Mouse (Mus musculus): ENCODE measurements around the gene Xpo5.
A peak's percentile ranks its signal among the peaks of the same experiment; 100 is the strongest.

Gene Xpo5

DNA sequence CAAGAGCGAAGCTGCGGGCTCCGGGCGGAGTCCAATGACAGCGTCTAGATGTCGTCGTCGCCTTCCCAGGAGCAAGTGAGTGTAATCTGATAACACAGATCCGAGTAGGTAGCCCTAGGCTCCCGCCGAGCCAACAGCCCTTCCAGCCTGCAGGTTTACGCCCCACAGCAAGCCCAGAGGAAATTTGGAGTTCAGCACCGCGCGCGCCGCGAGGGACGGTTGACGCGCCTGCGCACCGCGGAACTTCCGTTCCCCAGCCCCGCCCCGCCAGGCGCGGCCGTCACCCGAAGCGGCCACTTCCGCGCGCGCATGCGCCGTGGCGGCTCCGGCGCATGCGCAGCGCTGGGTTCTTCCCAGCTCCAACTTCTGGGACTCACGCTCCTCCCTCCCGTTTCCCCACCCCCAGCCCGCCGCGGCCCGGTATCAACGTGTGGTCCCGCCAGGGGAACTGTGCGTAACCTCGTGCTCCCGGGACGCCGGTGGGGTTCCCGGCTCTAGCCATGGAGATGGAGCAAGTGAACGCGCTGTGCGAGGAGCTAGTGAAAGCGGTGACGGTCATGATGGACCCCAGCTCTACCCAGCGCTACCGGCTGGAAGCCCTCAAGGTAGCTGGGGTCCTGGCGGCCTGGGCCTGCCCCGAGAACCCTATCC is at the start of gene Xpo5, which contains the start of gene Polh:
Gene Xpo5 (plus strand): TSS at position 362 of the 651 bp plus-strand sequence.
Gene Polh (minus strand): TSS at position 225 of the 651 bp plus-strand sequence.
- peak; percentile 92 for DNase-seq

- DNase-seq = peak; percentile 86
These were observed 49.5 kb upstream of the Xpo5 start, which contains the start of gene Mad2l1bp for GRCm38 (mm10) chr17:46152847-46153782. TSS of gene Mad2l1bp (minus strand) at chr17:46153553.

- DNase-seq = no peak
These were observed 48.2 kb upstream of the Xpo5 start for GRCm38 (mm10) chr17:46154336-46154735.

DNA sequence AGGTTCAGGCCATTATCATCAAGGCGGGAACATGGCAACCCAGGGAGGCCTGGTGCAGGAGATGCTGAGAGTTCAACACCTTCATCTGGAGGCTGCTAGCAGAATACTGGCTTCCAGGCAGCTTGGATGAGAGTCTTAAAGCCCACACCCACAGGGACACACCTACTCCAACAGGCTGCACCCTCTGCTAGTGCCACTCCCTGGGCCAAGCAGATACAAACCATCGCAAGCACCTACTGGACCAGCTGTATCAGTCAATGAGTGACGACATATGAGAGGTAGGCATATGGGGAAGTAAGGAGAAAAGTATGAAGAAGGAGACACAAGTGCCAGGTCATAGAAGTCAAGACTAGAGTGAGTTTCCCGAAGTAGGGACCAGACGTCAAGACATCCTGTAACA is 45.9 kb upstream of the Xpo5 start:
- no peak for DNase-seq

DNA sequence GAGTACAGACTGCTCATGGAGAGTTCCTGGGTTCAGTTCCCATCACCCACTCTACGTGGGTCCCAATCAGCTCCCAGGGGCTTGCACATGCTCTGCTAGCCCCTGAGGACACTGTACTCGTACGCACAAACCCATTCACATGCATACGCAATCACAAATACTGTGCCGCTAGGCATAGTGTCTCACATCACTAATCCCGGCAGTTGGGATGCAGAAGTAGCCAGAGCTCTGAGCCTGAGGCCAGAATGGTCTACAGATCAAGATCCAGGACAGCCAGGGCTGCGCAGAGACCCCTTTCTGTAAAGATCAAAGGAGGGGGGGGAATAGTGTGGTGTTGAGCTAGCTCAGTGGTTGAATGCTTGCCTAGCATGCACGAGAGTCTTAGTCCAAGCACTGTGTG is 45.5 kb upstream of the Xpo5 start:
- DNase-seq = no peak

DNA sequence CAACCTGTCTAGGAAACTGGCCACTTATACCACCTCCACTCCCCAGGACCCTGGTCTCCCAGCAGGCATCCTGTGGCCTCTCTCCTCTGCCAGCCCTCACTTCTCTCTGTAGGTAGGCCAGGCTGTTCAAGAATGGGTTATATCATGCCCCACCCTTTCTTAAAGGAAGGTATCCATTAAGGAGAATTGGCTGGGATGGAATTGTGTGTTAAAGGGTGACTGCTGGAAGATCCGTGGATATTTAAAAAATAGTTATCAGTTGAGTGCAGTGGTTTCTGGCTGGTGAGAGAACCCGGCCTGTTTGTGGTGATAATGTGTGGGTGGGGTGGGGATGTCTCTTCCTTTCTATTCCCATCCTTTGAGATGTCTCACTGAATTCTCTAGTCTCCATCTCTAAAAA is 43.3 kb upstream of the Xpo5 start:
- no peak for DNase-seq

GRCm38 (mm10) chr17:46160090-46160662 is 42.4 kb upstream of the Xpo5 start:
- peak; percentile 85 for DNase-seq

GRCm38 (mm10) chr17:46160686-46161085 is 41.9 kb upstream of the Xpo5 start, which contains the start of gene Gtpbp2:
TSS of gene Gtpbp2 (plus strand) at chr17:46161032.
- DNase-seq = peak; percentile 95

- DNase-seq = no peak
These were observed 41.4 kb upstream of the Xpo5 start for GRCm38 (mm10) chr17:46161179-46161578.

DNA sequence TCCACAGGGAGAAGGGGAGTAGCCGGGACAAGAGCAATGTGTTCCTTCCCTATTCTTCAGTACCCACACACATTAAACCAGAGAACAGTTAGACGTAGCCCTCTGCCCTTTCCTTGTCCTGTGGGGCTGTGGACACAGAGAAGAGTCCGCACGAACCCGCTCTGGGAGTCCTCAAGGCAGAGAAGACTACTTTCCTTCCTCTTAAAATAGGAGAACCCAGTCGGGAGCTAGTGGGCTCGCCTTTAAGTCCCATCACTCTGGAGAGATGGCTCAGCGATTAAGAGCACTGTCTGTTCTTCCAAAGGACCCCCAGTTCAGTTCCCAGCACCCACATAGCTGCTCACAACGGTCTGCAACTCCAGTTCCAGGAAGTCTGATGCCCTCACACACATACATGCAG is 40.9 kb upstream of the Xpo5 start:
- no peak for DNase-seq

- no peak for DNase-seq
These were observed 40.0 kb upstream of the Xpo5 start for GRCm38 (mm10) chr17:46162551-46162950.

- no peak for DNase-seq
These were observed 39.6 kb upstream of the Xpo5 start for GRCm38 (mm10) chr17:46162951-46163421.

- DNase-seq = no peak
These were observed 38.3 kb upstream of the Xpo5 start for GRCm38 (mm10) chr17:46164301-46164700.

- DNase-seq = no peak
These were observed 37.8 kb upstream of the Xpo5 start for GRCm38 (mm10) chr17:46164791-46165190.

DNA sequence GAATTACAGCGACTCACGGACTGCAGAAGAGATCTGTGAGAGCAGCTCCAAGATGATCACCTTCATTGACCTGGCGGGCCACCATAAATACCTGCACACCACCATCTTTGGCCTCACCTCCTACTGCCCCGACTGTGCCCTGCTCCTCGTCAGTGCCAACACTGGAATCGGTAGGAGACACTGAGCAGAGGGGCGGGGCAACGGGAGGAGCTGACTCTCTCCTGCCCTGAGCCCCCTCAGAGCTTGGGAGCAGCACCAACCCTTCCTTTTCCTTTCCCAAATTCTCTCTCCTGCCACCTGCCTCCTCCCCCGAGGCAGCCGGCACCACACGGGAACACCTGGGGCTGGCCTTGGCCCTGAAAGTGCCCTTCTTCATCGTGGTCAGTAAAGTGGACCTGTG is 37.1 kb upstream of the Xpo5 start:
- no peak for DNase-seq

DNA sequence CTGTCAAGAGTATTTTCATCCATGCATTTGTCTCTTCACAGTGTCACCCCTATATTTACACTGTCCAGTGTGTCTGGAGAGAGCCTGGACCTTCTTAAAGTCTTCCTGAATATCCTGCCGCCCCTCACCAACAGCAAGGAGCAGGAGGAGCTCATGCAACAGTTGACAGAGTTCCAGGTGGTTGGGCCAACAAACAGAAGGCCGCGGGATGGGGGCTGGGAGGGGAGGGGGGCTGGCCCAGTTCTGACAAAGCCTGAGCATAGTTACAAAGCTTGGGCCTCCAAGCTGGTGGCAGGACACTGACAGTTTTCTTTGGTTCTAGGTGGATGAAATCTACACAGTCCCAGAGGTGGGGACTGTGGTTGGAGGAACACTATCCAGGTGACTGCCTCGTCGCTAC is 36.3 kb upstream of the Xpo5 start:
- DNase-seq = no peak

DNA sequence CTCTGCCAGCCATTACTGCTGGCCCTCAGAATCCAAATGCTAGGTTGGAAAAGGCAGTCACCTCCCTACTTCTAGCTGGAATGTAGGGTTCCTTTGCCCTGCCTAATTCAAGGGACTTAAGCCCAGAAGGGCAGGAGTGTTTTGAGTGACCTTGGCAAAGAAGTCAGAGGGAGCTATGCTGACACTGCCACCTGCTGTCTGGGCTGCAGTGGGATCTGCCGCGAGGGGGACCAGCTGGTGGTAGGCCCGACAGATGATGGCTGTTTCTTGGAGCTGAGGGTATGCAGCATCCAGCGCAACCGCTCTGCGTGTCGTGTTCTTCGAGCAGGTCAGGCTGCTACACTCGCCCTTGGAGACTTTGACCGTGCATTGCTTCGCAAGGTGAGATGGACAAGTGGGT is 35.6 kb upstream of the Xpo5 start:
- no peak for DNase-seq

- no peak for DNase-seq
These were observed 34.3 kb upstream of the Xpo5 start for GRCm38 (mm10) chr17:46168318-46168717.

DNA sequence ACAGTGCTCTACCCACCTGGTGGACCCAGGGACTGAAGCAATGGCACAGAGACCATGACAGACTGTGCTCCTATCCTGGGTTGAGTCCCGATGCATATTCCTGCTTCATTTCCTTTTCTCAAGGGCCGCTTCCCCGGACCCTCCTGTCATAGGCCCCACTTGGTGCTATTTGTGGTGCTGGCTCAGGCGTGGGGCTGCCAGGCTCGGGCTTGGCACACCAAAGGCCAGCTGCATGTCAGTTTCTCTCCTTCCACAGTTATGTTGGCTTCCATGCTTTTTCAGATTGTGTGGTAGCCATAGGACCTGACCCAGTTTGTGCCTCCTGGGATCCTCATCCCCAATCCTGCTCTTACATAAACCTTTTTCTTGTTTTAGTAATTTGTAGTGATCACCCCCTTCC is 33.8 kb upstream of the Xpo5 start:
- no peak for DNase-seq

DNA sequence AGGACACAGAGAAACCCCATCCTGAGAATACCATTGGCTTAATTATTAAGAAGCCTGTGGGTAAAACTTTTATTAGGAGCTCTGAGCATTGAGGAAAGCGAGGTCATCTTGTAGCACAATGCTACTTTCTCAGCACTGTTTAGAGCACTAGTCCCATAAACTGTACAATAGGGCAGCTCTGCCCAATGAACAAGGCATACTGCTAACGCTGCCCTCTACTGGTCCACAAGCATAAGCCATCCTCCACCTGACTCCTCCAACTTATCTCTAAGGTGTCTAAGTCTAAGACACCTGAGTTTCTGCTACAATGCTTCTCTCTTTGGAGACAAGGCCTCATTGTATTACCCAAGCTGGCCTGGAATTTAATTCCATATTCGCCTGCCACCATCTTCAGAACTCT is 32.0 kb upstream of the Xpo5 start:
- DNase-seq = no peak

- DNase-seq = no peak
These were observed 20.3 kb upstream of the Xpo5 start for GRCm38 (mm10) chr17:46182273-46182672.

GRCm38 (mm10) chr17:46188829-46189228 is 13.8 kb upstream of the Xpo5 start:
- no peak for DNase-seq

GRCm38 (mm10) chr17:46201151-46201550 is 1.4 kb upstream of the Xpo5 start:
- DNase-seq = no peak

Data from right cerebral cortex, postnatal 25 days (tissue).